Mouse (Mus musculus): Measurements from ENCODE around the gene Kcng1. TPM values are rescaled to one million over a fixed set of nuclear protein-coding genes. Genes with fewer than 3 reads are reported as not detected.
A peak's percentile ranks its signal among the peaks of the same experiment; 100 is the strongest.

The Kcng1 gene
- polyA plus RNA-seq, 1 experiment from 2014 or later, result 0.17 TPM

- no peak overlapping the region for H3K27ac ChIP-seq (ENCODE audit: low read length)
- H3K9ac ChIP-seq (ENCODE audit: low read length), result no peak overlapping the region
- no peaks in the 10 kb centered on the region for H3K4me1 ChIP-seq (ENCODE audit: control insufficient read depth, insufficient read depth, low read length)
- no peak overlapping the region for H3K4me3 ChIP-seq (ENCODE audit: low read length)
- peaks cover 89% of the 10 kb centered on the region for H3K27me3 ChIP-seq (ENCODE audit: control insufficient read depth, insufficient read depth, low read length)
- H3K36me3 ChIP-seq (ENCODE audit: control insufficient read depth, insufficient read depth), result no peaks in the 10 kb centered on the region
- WGBS, result 10% methylated on average over 11 of the region's 11 CpGs
- H3K9me3 ChIP-seq (replicated peaks; ENCODE audit: control insufficient read depth, low read length), result no peaks in the 10 kb centered on the region
- no peak overlapping the region for H3K4me2 ChIP-seq (ENCODE audit: low read depth, low read length)
- ATAC-seq (replicated peaks; ENCODE audit: extremely low read depth, insufficient read depth, low FRiP score), result no peak
Observed at GRCm38 (mm10) chr2:168274374-168274935, 7.1 kb downstream of the Kcng1 start.

- Histone ChIP-seq H3K36me3 (ENCODE audit: control insufficient read depth, insufficient read depth) (no peaks in the 10 kb centered on the region), H3K27me3 (ENCODE audit: control insufficient read depth, insufficient read depth, low read length) (peaks cover 87% of the 10 kb centered on the region), H3K9ac (ENCODE audit: low read length) (no peak overlapping the region), H3K4me2 (ENCODE audit: low read depth, low read length) (peak overlapping the region; percentile 13; the same call in 1 of the 2 replicates), H3K4me1 (ENCODE audit: control insufficient read depth, insufficient read depth, low read length) (no peaks in the 10 kb centered on the region), H3K27ac (ENCODE audit: low read length) (no peak overlapping the region), H3K4me3 (ENCODE audit: low read length) (no peak overlapping the region), H3K9me3 (replicated peaks; ENCODE audit: control insufficient read depth, low read length) (no peaks in the 10 kb centered on the region)
- ATAC-seq (replicated peaks; ENCODE audit: extremely low read depth, insufficient read depth, low FRiP score), result no peak
- 20% methylated on average over 9 of the region's 9 CpGs for whole genome bisulfite sequencing
Observed at GRCm38 (mm10) chr2:168273387-168273786, 8.1 kb downstream of the Kcng1 start.

GRCm38 (mm10) chr2:168268033-168268432 lies 13.5 kb downstream of the Kcng1 start:
- no peaks in the 10 kb centered on the region for H3K36me3 ChIP-seq (ENCODE audit: control insufficient read depth, insufficient read depth)
- no peak for ATAC-seq (replicated peaks; ENCODE audit: extremely low read depth, insufficient read depth, low FRiP score)
- no peaks in the 10 kb centered on the region for H3K9me3 ChIP-seq (replicated peaks; ENCODE audit: control insufficient read depth, low read length)
- peaks cover 57% of the 10 kb centered on the region for H3K27me3 ChIP-seq (ENCODE audit: control insufficient read depth, insufficient read depth, low read length)
- no peaks in the 10 kb centered on the region for H3K4me1 ChIP-seq (ENCODE audit: control insufficient read depth, insufficient read depth, low read length)
- H3K4me2 ChIP-seq (ENCODE audit: low read depth, low read length), result no peak overlapping the region
- no peak overlapping the region for H3K27ac ChIP-seq (ENCODE audit: low read length)
- WGBS, result 22% methylated on average over 7 of the region's 7 CpGs
- H3K4me3 ChIP-seq (ENCODE audit: low read length), result no peak overlapping the region
- H3K9ac ChIP-seq (ENCODE audit: low read length), result no peak overlapping the region

- no peaks in the 10 kb centered on the region for H3K9me3 ChIP-seq (replicated peaks; ENCODE audit: control insufficient read depth, low read length)
- no peak overlapping the region for H3K4me2 ChIP-seq (ENCODE audit: low read depth, low read length)
- H3K4me3 ChIP-seq (ENCODE audit: low read length), result no peak overlapping the region
- no peaks in the 10 kb centered on the region for H3K4me1 ChIP-seq (ENCODE audit: control insufficient read depth, insufficient read depth, low read length)
- no peak for ATAC-seq (replicated peaks; ENCODE audit: extremely low read depth, insufficient read depth, low FRiP score)
- peaks cover 32% of the 10 kb centered on the region for H3K27me3 ChIP-seq (ENCODE audit: control insufficient read depth, insufficient read depth, low read length)
- 83% methylated on average over 10 of the region's 10 CpGs for WGBS
- H3K9ac ChIP-seq (ENCODE audit: low read length), result no peak overlapping the region
- no peak overlapping the region for H3K27ac ChIP-seq (ENCODE audit: low read length)
- no peaks in the 10 kb centered on the region for H3K36me3 ChIP-seq (ENCODE audit: control insufficient read depth, insufficient read depth)
Observed at GRCm38 (mm10) chr2:168260900-168261299, 20.6 kb downstream of the Kcng1 start.

GRCm38 (mm10) chr2:168260124-168260523 lies 21.4 kb downstream of the Kcng1 start:
- WGBS, result 60% methylated on average over 3 of the region's 3 CpGs
- H3K4me3 ChIP-seq (ENCODE audit: low read length), result no peak overlapping the region
- no peak overlapping the region for H3K27ac ChIP-seq (ENCODE audit: low read length)
- no peak overlapping the region for H3K4me2 ChIP-seq (ENCODE audit: low read depth, low read length)
- no peaks in the 10 kb centered on the region for H3K4me1 ChIP-seq (ENCODE audit: control insufficient read depth, insufficient read depth, low read length)
- no peaks in the 10 kb centered on the region for H3K9me3 ChIP-seq (replicated peaks; ENCODE audit: control insufficient read depth, low read length)
- no peak overlapping the region for H3K9ac ChIP-seq (ENCODE audit: low read length)
- no peaks in the 10 kb centered on the region for H3K36me3 ChIP-seq (ENCODE audit: control insufficient read depth, insufficient read depth)
- no peak for ATAC-seq (replicated peaks; ENCODE audit: extremely low read depth, insufficient read depth, low FRiP score)
- H3K27me3 ChIP-seq (ENCODE audit: control insufficient read depth, insufficient read depth, low read length), result peaks cover 35% of the 10 kb centered on the region

GRCm38 (mm10) chr2:168259046-168259445 lies 22.5 kb downstream of the Kcng1 start:
- no peaks in the 10 kb centered on the region for H3K36me3 ChIP-seq (ENCODE audit: control insufficient read depth, insufficient read depth)
- peaks cover 41% of the 10 kb centered on the region for H3K27me3 ChIP-seq (ENCODE audit: control insufficient read depth, insufficient read depth, low read length)
- no peaks in the 10 kb centered on the region for H3K9me3 ChIP-seq (replicated peaks; ENCODE audit: control insufficient read depth, low read length)
- H3K4me2 ChIP-seq (ENCODE audit: low read depth, low read length), result no peak overlapping the region
- no peak overlapping the region for H3K9ac ChIP-seq (ENCODE audit: low read length)
- H3K4me3 ChIP-seq (ENCODE audit: low read length), result no peak overlapping the region
- no peaks in the 10 kb centered on the region for H3K4me1 ChIP-seq (ENCODE audit: control insufficient read depth, insufficient read depth, low read length)
- 70% methylated on average over 8 of the region's 8 CpGs for WGBS
- no peak overlapping the region for H3K27ac ChIP-seq (ENCODE audit: low read length)
- ATAC-seq (replicated peaks; ENCODE audit: extremely low read depth, insufficient read depth, low FRiP score), result no peak

- Histone ChIP-seq H3K27me3 (ENCODE audit: control insufficient read depth, insufficient read depth, low read length) (peaks cover 38% of the 10 kb centered on the region), H3K9me3 (replicated peaks; ENCODE audit: control insufficient read depth, low read length) (no peaks in the 10 kb centered on the region), H3K27ac (ENCODE audit: low read length) (no peak overlapping the region), H3K36me3 (ENCODE audit: control insufficient read depth, insufficient read depth) (no peaks in the 10 kb centered on the region), H3K4me2 (ENCODE audit: low read depth, low read length) (no peak overlapping the region), H3K4me1 (ENCODE audit: control insufficient read depth, insufficient read depth, low read length) (no peaks in the 10 kb centered on the region), H3K4me3 (ENCODE audit: low read length) (no peak overlapping the region), H3K9ac (ENCODE audit: low read length) (no peak overlapping the region)
- WGBS, result 82% methylated on average over 4 of the region's 4 CpGs
- ATAC-seq (replicated peaks; ENCODE audit: extremely low read depth, insufficient read depth, low FRiP score), result no peak
Observed at GRCm38 (mm10) chr2:168257188-168257587, 24.3 kb downstream of the Kcng1 start.

GRCm38 (mm10) chr2:168256506-168256905 lies 25.0 kb downstream of the Kcng1 start:
- peaks cover 33% of the 10 kb centered on the region for H3K27me3 ChIP-seq (ENCODE audit: control insufficient read depth, insufficient read depth, low read length)

GRCm38 (mm10) chr2:168253822-168254221 lies 27.7 kb downstream of the Kcng1 start:
- no peak overlapping the region for H3K9ac ChIP-seq (ENCODE audit: low read length)
- no peaks in the 10 kb centered on the region for H3K36me3 ChIP-seq (ENCODE audit: control insufficient read depth, insufficient read depth)
- WGBS, result 18% methylated on average over 7 of the region's 7 CpGs
- ATAC-seq (replicated peaks; ENCODE audit: extremely low read depth, insufficient read depth, low FRiP score), result no peak
- no peaks in the 10 kb centered on the region for H3K9me3 ChIP-seq (replicated peaks; ENCODE audit: control insufficient read depth, low read length)
- H3K4me1 ChIP-seq (ENCODE audit: control insufficient read depth, insufficient read depth, low read length), result no peaks in the 10 kb centered on the region
- no peak overlapping the region for H3K4me3 ChIP-seq (ENCODE audit: low read length)
- H3K27ac ChIP-seq (ENCODE audit: low read length), result no peak overlapping the region
- peaks cover 30% of the 10 kb centered on the region for H3K27me3 ChIP-seq (ENCODE audit: control insufficient read depth, insufficient read depth, low read length)
- no peak overlapping the region for H3K4me2 ChIP-seq (ENCODE audit: low read depth, low read length)

More at GRCm38 (mm10) chr2:168256506-168256905, 25.0 kb downstream of the Kcng1 start:
- H3K9ac ChIP-seq (ENCODE audit: low read length), result no peak overlapping the region
- no peak overlapping the region for H3K27ac ChIP-seq (ENCODE audit: low read length)
- H3K9me3 ChIP-seq (replicated peaks; ENCODE audit: control insufficient read depth, low read length), result no peaks in the 10 kb centered on the region
- H3K4me1 ChIP-seq (ENCODE audit: control insufficient read depth, insufficient read depth, low read length), result no peaks in the 10 kb centered on the region
- no peak for ATAC-seq (replicated peaks; ENCODE audit: extremely low read depth, insufficient read depth, low FRiP score)
- H3K4me2 ChIP-seq (ENCODE audit: low read depth, low read length), result no peak overlapping the region
- no peak overlapping the region for H3K4me3 ChIP-seq (ENCODE audit: low read length)
- WGBS, result 77% methylated on average over 3 of the region's 3 CpGs
- H3K36me3 ChIP-seq (ENCODE audit: control insufficient read depth, insufficient read depth), result no peaks in the 10 kb centered on the region
